Mouse (Mus musculus): Measurements from ENCODE around the gene C730034F03Rik. TPM values are rescaled to one million over a fixed set of nuclear protein-coding genes. Genes with fewer than 3 reads are reported as not detected.

The C730034F03Rik gene
- total and polyA plus RNA-seq, 2 experiments from 2014 or later: 2.0 TPM; not detected in 1

- DNase-seq (ENCODE audit: low spot score) (no peak), ATAC-seq (ENCODE audit: insufficient read depth, low read depth) (no peak)
- H3K36me3 ChIP-seq (replicated peaks; ENCODE audit: control insufficient read depth, insufficient read depth, low read length): no peaks in the 10 kb centered on the region
- TF ChIP-seq CTCF (IDR thresholded peaks at IDR 0.05; ENCODE audit: low read depth) (no peak), EP300 (IDR thresholded peaks at IDR 0.05; ENCODE audit: low read depth) (no peak)
- H3K4me2 ChIP-seq (ENCODE audit: low read depth, low read length): no peak overlapping the region
- H3K27me3 ChIP-seq (ENCODE audit: control insufficient read depth, insufficient read depth, low read length): peaks cover 13% of the 10 kb centered on the region; the same call in 1 of the 2 replicates
- H3K4me3 ChIP-seq (ENCODE audit: low read depth, low read length): no peak overlapping the region
- no peaks in the 10 kb centered on the region for H3K9me3 ChIP-seq (replicated peaks; ENCODE audit: control insufficient read depth, low read length)
- no peak overlapping the region for H3K9ac ChIP-seq (replicated peaks; ENCODE audit: low read depth, low read length)
- no peak overlapping the region for H3K27ac ChIP-seq (ENCODE audit: low read depth)
- H3K4me1 ChIP-seq (ENCODE audit: control insufficient read depth, insufficient read depth): no peaks in the 10 kb centered on the region
- 59% methylated on average over 15 of the region's 15 CpGs for WGBS
Measured at GRCm38 (mm10) chr15:89461321-89461720, 31.9 kb downstream of the C730034F03Rik start.

GRCm38 (mm10) chr15:89462176-89462575, 32.8 kb downstream of the C730034F03Rik start:
- 65% methylated on average over 7 of the region's 7 CpGs for WGBS
- Histone ChIP-seq H3K9me3 (replicated peaks; ENCODE audit: control insufficient read depth, low read length) (no peaks in the 10 kb centered on the region), H3K27me3 (ENCODE audit: control insufficient read depth, insufficient read depth, low read length) (peaks cover 12% of the 10 kb centered on the region; the same call in 1 of the 2 replicates), H3K27ac (ENCODE audit: low read depth) (no peak overlapping the region), H3K4me2 (ENCODE audit: low read depth, low read length) (no peak overlapping the region), H3K9ac (replicated peaks; ENCODE audit: low read depth, low read length) (no peak overlapping the region), H3K4me1 (ENCODE audit: control insufficient read depth, insufficient read depth) (no peaks in the 10 kb centered on the region), H3K36me3 (replicated peaks; ENCODE audit: control insufficient read depth, insufficient read depth, low read length) (no peaks in the 10 kb centered on the region), H3K4me3 (ENCODE audit: low read depth, low read length) (no peak overlapping the region)
- ATAC-seq (ENCODE audit: insufficient read depth, low read depth): no peak
- TF ChIP-seq EP300 (IDR thresholded peaks at IDR 0.05; ENCODE audit: low read depth) (no peak), CTCF (IDR thresholded peaks at IDR 0.05; ENCODE audit: low read depth) (no peak)
- DNase-seq (ENCODE audit: low spot score): no peak

- Histone ChIP-seq H3K27ac (ENCODE audit: low read depth) (no peak overlapping the region), H3K9ac (replicated peaks; ENCODE audit: low read depth, low read length) (no peak overlapping the region), H3K9me3 (replicated peaks; ENCODE audit: control insufficient read depth, low read length) (no peaks in the 10 kb centered on the region), H3K36me3 (replicated peaks; ENCODE audit: control insufficient read depth, insufficient read depth, low read length) (no peaks in the 10 kb centered on the region), H3K4me1 (ENCODE audit: control insufficient read depth, insufficient read depth) (no peaks in the 10 kb centered on the region), H3K4me2 (ENCODE audit: low read depth, low read length) (no peak overlapping the region), H3K27me3 (ENCODE audit: control insufficient read depth, insufficient read depth, low read length) (0 out of 2 replicates have a peak, but pooled peaks cover 3% of the 10 kb centered on the region), H3K4me3 (ENCODE audit: low read depth, low read length) (no peak overlapping the region)
- WGBS: 46% methylated on average over 5 of the region's 5 CpGs
- ATAC-seq (ENCODE audit: insufficient read depth, low read depth) (no peak), DNase-seq (ENCODE audit: low spot score) (no peak)
- TF ChIP-seq EP300 (IDR thresholded peaks at IDR 0.05; ENCODE audit: low read depth): no peak
- TF ChIP-seq CTCF (IDR thresholded peaks at IDR 0.05; ENCODE audit: low read depth): peak; percentile 43
Measured at GRCm38 (mm10) chr15:89463334-89464235, 34.2 kb downstream of the C730034F03Rik start.

GRCm38 (mm10) chr15:89465052-89465451, 35.7 kb downstream of the C730034F03Rik start:
- Histone ChIP-seq H3K4me2 (ENCODE audit: low read depth, low read length) (no peak overlapping the region), H3K9me3 (replicated peaks; ENCODE audit: control insufficient read depth, low read length) (no peaks in the 10 kb centered on the region), H3K9ac (replicated peaks; ENCODE audit: low read depth, low read length) (no peak overlapping the region), H3K27ac (ENCODE audit: low read depth) (no peak overlapping the region), H3K27me3 (ENCODE audit: control insufficient read depth, insufficient read depth, low read length) (0 out of 2 replicates have a peak, but pooled peaks cover 3% of the 10 kb centered on the region), H3K4me1 (ENCODE audit: control insufficient read depth, insufficient read depth) (no peaks in the 10 kb centered on the region), H3K36me3 (replicated peaks; ENCODE audit: control insufficient read depth, insufficient read depth, low read length) (no peaks in the 10 kb centered on the region), H3K4me3 (ENCODE audit: low read depth, low read length) (no peak overlapping the region)
- ATAC-seq (ENCODE audit: insufficient read depth, low read depth): no peak
- no peak for TF ChIP-seq CTCF (IDR thresholded peaks at IDR 0.05; ENCODE audit: low read depth)
- no peak for TF ChIP-seq EP300 (IDR thresholded peaks at IDR 0.05; ENCODE audit: low read depth)
- WGBS: 4% methylated on average over 1 of the region's 1 CpGs
- no peak for DNase-seq (ENCODE audit: low spot score)

GRCm38 (mm10) chr15:89468577-89468976, 39.2 kb downstream of the C730034F03Rik start:
- no peaks in the 10 kb centered on the region for H3K9me3 ChIP-seq (replicated peaks; ENCODE audit: control insufficient read depth, low read length)
- H3K4me3 ChIP-seq (ENCODE audit: low read depth, low read length): no peak overlapping the region
- H3K27ac ChIP-seq (ENCODE audit: low read depth): no peak overlapping the region
- no peak overlapping the region for H3K4me2 ChIP-seq (ENCODE audit: low read depth, low read length)
- H3K27me3 ChIP-seq (ENCODE audit: control insufficient read depth, insufficient read depth, low read length): no peaks in the 10 kb centered on the region
- DNase-seq (ENCODE audit: low spot score): peak; percentile 26
- H3K9ac ChIP-seq (replicated peaks; ENCODE audit: low read depth, low read length): no peak overlapping the region
- no peaks in the 10 kb centered on the region for H3K4me1 ChIP-seq (ENCODE audit: control insufficient read depth, insufficient read depth)
- H3K36me3 ChIP-seq (replicated peaks; ENCODE audit: control insufficient read depth, insufficient read depth, low read length): no peaks in the 10 kb centered on the region
- no peak for ATAC-seq (ENCODE audit: insufficient read depth, low read depth)
- TF ChIP-seq CTCF (IDR thresholded peaks at IDR 0.05; ENCODE audit: low read depth) (peak; percentile 69), EP300 (IDR thresholded peaks at IDR 0.05; ENCODE audit: low read depth) (no peak)
- WGBS: 26% methylated on average over 2 of the region's 2 CpGs
